Mouse (Mus musculus): Measurements from ENCODE around the gene 4930432M17Rik.

- no peak for TF ChIP-seq POLR2A (IDR thresholded peaks at IDR 0.05; ENCODE audit: low read depth, low read length)
- no peak for TF ChIP-seq CTCF (IDR thresholded peaks at IDR 0.05; ENCODE audit: borderline replicate concordance, insufficient read depth, low read length)
These were observed 59.1 kb downstream of the 4930432M17Rik start for GRCm38 (mm10) chr3:121729678-121730077.
